Mouse (Mus musculus) left cerebral cortex, adult 18-20 months (tissue): ENCODE measurements around the gene Itgb6. TPM values are rescaled to one million over a fixed set of nuclear protein-coding genes. Genes with fewer than 3 reads are reported as not detected.

Experiments
- DNase-seq, 2 experiments: peaks; one replicate each; pipeline ENCODE4 v3.0.0; 2021 to 2022; ENCODE audit warnings: low spot score in 2 of 2, mixed read lengths in 1 of 2
- total RNA-seq, 2 experiments: library from RNA; stranded (reverse); gene quantifications; 2 replicates each; pipeline ENCODE4 v1.2.3; 2021

Gene Itgb6
- total RNA-seq, 2 experiments from 2014 or later = not detected

GRCm38 (mm10) chr2:60713857-60714256 is 8.6 kb downstream of the Itgb6 start:
- no peak for DNase-seq

DNA sequence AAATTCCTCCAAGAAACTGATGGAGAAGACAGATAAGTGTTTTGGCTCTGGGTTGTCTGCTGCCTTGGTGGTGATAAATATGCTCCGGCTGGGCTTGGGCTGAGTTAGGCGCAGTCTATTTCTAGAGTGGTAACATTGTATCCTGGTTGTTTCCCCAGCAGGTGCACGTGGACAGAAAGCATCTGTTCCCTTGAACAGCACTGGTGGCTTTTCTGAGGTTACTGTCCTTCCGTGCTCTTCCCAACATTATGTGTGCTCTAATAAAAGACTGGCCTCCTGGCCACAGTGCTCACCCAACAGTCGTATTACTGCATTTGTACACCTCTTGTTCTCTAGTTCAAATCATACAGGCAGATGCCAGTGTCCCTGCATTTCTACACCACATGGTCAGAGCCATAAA is 9.6 kb downstream of the Itgb6 start:
- no peak for DNase-seq

DNA sequence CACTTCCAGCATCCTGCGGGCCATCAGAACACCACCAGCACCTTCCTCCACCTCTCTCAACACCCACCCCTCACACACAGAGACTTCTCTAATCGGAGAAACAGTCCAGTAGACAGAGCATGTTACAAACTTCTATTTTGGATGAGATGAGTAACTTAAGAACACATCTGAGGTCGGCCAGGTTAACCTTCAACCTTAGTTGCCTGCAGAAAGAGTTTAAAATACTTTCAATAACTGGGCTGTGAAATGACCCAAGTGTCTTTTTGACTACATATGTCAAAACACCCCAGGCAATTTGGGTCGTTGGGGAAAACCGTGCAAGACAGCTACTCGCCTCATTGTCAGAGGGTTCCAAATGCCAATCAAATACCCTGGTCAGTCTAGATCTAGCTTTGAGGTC is 10.0 kb downstream of the Itgb6 start:
- no peak for DNase-seq

GRCm38 (mm10) chr2:60711098-60711880 is 11.2 kb downstream of the Itgb6 start:
- no peak for DNase-seq

DNA sequence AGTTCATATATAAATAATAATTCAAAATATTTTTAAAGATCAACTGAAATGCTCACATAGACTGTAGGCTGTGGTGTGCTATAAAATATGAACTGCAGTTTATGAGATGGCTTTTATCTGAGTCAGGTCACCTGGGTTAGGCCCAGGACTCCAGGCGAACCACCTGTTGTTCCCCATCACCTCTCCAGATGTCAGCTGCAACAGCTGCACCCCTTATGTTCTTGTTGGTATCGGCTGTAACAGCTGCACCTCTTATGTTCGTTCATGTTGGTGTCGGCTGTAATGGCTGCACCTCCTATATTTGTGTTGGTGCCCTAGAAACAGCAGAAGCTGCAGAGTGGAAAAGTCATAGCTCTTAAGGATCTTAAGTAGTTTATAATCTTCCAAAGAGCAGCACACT is 12.1 kb downstream of the Itgb6 start:
- no peak for DNase-seq

GRCm38 (mm10) chr2:60708671-60709070 is 13.8 kb downstream of the Itgb6 start:
- DNase-seq = no peak

- DNase-seq = no peak
Observed at GRCm38 (mm10) chr2:60706866-60707265, 15.6 kb downstream of the Itgb6 start.

DNA sequence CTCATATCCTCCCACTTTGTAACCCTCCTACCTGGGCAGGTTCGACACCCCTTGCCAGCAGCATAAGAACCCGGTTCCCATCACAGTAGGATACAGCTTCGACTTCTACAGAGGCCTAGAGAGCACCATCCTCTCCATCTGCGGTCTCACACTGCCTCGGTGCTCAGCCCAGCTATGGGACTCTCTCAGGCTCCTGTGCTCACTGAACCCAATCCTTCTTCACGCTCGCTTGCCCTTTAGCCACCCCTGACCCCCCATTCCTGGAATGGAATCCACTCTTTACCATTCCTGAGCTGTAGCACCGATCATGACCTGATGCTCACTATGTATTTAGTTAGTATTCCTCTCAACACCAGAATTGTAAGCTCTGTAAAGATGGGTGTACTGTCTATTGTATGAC is 17.0 kb downstream of the Itgb6 start:
- DNase-seq = no peak

GRCm38 (mm10) chr2:60703315-60703714 is 19.1 kb downstream of the Itgb6 start:
- no peak for DNase-seq

DNA sequence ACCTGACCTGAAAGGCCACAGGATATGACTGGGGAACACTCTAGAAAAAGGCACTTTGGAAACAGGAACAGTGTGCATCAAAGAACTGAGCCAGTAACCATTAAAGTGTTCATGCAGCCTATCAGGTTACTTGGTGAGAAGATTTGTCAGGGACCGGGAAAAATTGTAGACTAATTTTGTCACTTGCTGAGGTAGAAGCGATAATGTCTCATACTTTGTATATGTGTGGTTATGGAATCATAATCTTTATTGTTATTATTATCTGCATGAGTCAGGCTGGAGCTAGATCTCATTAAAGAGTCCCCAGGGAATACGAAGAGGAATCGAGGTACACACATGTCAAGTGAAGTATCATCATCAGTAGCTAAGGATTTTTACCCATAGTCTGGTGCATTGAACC is 21.5 kb downstream of the Itgb6 start:
- DNase-seq = no peak

- DNase-seq = no peak
Observed at GRCm38 (mm10) chr2:60700013-60700412, 22.4 kb downstream of the Itgb6 start.

DNA sequence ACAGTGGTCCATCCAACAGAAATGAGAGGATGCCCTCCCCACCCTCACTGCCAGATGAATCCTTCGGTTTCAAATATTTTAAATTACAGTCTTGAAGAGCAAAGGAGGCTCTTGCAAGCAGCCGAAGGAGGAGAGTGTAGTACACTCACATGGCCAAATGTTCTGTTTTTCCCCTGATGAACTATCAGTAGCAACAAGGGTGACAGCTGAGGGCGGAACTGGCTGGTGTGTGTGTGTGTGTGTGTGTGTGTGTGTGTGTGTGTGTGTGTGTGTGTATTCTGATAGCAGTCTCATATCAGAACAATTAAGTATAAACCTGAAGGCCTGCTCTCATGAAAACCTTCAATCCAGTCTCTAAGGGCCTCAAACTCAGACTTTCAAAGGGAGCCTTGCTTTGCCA is 22.9 kb downstream of the Itgb6 start:
- DNase-seq = no peak

DNA sequence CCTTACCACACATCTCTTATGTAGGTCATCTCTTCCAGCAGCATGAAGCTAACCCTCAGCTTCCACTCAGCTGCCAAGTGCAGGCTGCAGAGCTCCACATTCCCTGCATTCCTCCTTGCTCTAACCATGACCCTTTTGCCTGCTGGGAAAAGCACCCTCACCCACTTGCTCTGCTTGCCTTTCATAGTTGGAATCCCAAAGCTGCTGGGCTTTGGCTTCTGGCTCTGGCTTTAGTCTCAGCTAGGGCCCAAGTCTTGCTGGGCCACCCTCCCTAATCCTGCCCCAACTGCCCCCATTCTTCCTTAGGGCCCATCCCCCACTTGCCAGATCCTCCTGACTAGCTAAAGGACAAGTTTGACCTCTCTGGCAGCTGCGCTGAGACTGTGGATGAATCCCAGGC is 24.3 kb downstream of the Itgb6 start:
- no peak for DNase-seq

DNA sequence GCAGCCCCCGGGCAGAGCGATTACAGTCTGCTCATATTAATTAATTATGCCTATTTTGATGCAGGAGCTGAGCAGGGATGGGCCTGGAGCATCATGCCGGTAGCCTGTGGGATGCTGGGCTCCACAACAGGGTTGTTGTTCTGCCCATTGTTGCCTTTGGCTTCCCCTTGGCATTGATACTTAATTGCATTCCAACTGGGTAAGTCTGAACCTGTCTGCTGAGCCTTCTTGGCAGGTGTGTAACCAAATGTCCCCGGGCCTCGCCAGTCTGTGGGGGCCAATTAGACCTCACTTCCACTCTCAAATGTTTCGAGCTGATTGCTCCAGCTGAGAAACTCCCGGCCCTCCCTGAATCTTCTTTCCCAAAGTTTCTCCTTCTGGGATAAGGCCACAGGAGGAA is 24.9 kb downstream of the Itgb6 start:
- DNase-seq = no peak

DNA sequence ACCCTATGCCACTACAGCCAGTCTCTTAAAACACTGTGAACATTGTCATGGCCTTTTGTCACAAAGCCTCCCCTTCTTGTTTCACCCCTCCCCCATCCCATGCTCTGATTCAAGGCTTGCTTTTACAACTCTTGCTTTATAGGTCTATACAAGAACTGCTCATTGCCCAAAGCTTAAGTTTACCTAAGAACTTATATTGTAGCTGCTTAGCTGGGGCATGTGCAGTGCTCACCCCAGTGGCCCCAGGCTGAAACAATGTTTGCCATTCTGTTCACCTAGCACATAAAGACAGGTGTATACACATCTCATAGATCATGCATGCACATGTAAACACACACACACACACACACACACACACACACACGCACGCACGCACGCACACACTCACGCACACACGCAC is 25.9 kb downstream of the Itgb6 start:
- DNase-seq = no peak

GRCm38 (mm10) chr2:60695706-60696105 is 26.7 kb downstream of the Itgb6 start:
- DNase-seq = no peak

- no peak for DNase-seq
Observed at GRCm38 (mm10) chr2:60694563-60694962, 27.9 kb downstream of the Itgb6 start.

DNA sequence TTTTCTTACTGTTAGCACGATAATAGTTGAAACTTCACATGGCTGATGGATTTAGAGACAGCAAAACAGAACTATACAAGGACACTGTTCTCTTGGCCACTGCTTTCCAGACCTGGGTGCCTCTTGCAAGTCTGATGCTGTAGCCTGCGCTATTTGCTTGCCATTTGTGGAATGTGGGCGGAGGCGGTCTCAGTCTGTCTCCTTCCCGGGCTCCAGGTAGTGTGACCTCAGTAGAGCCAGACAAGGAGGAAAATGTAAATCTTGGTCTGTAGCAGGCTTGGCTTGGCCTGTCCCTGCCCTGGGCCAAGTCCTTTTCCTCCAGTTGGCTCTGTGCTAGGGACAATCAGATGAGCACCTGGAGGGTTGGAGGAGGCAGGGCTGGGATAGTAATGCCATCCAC is 30.2 kb downstream of the Itgb6 start:
- no peak for DNase-seq

GRCm38 (mm10) chr2:60690212-60690611 is 32.2 kb downstream of the Itgb6 start:
- DNase-seq = no peak

GRCm38 (mm10) chr2:60688944-60689615 is 33.4 kb downstream of the Itgb6 start:
- peak in 1 of 2 experiments; percentile 12 for DNase-seq

- DNase-seq = no peak
Observed at GRCm38 (mm10) chr2:60688150-60688549, 34.3 kb downstream of the Itgb6 start.

- DNase-seq = no peak
Observed at GRCm38 (mm10) chr2:60685973-60686372, 36.5 kb downstream of the Itgb6 start.

- DNase-seq = no peak
Observed at GRCm38 (mm10) chr2:60684168-60684567, 38.3 kb downstream of the Itgb6 start.
